Mouse (Mus musculus) ZHBTc4 (cell line): ENCODE data around the gene Slc37a4.
"Not testable (repeated sequence)": the region's sequence is repeated elsewhere in the genome, so short reads cannot be mapped to it uniquely, and the experiment has no call there.

ENCODE experiments used
- DNase-seq: peaks from one replicate; pipeline ENCODE4 v3.0.0-alpha.2; 2011; ENCODE audit warnings: low read depth, low spot score

The Slc37a4 gene

DNA sequence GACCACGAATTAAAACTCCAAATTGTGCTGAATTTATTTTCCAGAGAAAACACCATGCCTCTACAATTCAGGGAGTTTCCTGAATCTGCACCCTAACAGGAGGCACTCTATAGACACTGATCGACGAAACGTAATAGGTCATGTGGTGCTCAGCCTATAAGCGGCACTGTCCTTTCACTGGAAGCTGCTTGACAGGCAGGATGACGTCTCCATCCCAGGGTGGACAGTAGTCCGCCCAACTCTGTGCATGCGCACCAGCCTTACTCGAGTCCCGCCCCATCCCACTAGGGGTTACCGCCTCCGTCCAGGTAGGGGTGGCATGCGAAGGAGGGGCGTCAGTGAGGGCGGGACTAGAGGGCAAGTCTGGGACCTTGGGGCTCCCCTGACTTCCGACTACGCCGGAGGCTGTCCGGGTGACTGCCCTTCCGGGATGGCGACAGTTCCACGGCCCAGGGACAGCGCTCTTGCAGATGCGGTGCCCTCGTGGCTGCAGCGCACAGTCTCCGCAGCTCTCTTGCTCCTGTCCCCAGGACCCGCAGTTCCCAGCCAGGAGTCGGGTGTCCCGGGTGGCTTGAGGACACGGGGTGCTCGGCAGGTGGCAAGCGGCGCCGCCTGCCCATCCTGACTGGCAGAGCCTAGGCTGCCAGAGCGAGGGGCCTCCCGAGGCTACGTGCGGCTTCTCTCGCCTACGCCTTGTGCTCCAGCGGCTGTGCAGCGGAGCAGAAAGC lies at the start of gene Slc37a4:
Gene Slc37a4 (plus strand): TSS at position 169 of the 728 bp plus-strand sequence.
- peak; percentile 91 for DNase-seq

GRCm38 (mm10) chr9:44347166-44347565 lies 49.5 kb upstream of the Slc37a4 start:
- DNase-seq: no peak

DNA sequence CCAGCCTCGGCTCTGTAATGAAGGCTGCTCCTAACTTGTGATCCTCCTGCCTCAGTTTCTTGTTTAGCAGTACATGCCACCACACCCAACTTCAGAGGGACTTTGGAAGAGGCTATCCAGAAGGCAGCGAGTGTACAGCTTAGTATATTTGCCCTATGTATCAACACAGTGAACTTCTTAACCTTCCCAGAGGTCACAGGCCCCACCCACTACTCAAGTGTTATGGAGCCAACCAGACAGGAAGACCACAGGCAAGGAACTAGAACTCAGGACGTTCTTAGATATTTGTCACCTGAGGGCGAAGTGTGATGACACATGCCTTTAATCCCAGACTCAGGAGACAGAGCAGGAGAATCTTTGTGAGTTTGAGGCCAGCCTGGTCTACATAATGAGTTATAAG lies 49.0 kb upstream of the Slc37a4 start:
- peak; percentile 46 for DNase-seq

DNA sequence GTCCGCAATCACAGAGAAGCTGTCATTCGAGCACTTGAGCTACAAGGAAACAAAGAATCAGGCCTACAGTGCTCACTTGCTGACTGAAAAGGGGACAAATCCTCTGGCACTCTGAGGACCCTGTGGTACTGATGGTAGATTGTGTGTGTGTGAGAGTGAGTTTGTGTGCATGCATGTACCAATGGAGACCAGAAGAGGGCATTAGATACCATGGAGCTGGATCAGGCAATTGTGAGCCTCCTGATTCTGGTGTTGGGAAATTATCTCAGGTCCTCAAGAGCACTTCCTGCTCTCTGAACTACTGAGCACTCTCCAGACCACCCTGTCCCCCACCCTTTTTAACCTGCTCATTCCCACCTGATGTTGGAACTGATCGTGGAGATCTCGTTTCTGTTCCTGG lies 48.1 kb upstream of the Slc37a4 start:
- peak; percentile 59 for DNase-seq

- no peak for DNase-seq
These were observed 45.3 kb upstream of the Slc37a4 start for GRCm38 (mm10) chr9:44351396-44351795.

- no peak for DNase-seq
These were observed 44.3 kb upstream of the Slc37a4 start for GRCm38 (mm10) chr9:44352337-44352736.

DNA sequence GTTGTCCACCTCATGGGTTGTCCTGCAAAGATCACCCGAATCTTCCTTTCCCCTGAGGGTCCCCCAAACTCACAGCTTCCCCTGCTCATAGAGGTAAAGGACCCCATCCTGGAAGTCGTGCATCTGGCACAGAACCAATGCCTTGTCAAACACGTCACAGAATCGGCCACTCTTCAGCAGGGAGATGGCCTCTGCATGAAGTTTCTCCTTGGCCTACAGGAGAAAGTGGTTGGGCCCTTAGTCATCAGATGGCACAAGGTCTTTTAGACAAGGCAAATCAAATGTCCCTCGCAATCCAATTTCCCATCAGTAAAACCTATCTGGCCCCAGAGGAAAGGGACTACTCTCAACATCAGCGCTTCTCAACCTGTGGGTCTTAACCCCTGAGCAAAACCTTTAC lies 43.5 kb upstream of the Slc37a4 start:
- DNase-seq: no peak

- DNase-seq: no peak
These were observed 39.4 kb upstream of the Slc37a4 start for GRCm38 (mm10) chr9:44357207-44357606.

DNA sequence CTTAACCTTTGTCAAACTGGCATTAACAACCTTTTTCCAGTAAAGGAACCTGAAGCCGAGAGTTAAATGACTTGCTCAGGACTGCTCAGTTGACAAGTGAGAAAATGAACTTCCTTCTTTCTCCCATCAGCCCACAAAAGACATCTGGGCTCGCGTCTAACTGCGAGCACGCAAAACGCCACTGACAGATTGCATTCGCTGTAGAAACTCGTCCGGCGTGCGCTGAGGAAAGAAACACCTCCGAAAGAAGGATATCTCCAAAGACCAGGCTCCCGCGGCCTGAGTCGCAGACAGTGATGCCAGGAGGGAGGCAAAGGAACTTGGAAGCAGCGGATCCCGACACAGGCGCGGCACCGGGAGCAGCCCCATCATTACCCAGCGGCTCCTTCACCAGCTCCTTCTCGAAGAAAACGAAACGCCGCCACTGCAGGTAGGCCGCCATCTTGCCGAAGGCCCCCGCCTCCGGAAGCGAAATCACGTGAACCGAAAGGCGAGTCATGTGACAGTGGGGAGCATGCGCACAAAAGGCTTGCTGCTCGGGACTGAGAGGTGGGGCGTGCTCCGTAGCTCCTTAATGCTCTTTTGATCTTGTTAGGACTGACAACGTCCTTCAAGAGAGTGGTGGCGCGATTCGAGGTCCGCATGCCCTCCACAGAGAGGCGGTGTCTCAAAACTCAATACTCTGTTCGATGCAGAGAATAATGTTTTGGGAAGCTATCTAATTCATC lies 35.3 kb upstream of the Slc37a4 start, which contains the start of gene Vps11:
Gene Vps11 (minus strand): TSS at position 481 of the 728 bp plus-strand sequence.
- DNase-seq: peak; percentile 98

DNA sequence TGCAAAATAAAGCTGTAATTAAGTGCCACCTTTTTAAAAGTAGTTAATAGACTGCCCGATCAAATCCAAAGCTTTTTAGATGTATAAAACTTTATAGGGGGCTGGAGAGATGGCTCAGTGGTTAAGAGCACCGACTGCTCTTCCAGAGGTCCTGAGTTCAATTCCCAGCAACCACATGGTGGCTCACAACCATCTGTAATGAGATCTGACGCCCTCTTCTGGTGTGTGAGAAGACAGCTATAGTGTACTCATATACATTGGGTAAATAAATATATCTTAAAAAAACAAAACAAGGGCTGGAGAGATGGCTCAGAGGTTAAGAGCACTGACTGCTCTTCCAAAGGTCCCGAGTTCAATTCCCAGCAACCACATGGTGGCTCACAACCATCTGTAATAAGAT lies 34.7 kb upstream of the Slc37a4 start:
- not testable (repeated sequence) for DNase-seq

DNA sequence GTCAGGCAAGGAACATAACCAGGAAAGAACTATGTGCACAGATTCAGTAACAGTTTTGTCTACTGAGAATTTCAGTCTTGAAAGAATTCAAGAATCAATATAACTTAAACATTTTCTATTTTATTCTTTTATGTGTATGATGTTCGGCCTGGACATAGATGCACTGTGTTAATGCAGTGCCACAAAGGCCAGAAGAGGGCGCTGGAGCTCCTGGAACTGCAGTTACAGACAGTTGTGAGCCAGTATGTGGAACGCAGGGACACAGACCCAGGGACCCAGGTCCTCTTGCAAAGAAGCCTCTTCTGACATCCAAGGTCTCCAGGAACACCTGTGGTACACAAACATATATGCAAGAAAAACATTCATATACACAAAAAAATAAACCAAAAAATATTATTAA lies 32.2 kb upstream of the Slc37a4 start:
- peak; percentile 83 for DNase-seq

DNA sequence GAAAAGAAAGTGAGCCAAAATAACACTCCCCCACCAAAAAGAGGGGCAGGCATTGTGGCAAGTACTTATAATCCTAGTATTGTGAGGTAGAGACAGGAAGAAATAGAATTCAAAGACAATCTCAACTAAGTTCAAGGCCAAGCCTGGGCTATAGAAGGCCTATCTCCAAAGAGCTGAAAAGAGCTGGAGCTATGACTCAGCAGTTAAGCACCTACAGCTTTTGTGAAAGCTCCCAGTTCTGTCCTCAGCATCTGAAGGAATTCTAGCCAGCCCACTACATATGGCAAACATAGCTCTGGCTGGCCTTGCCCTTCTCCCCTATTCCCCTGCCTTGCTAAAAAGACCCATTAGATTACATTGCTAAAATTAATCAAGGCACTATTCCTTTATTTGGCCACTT lies 23.3 kb upstream of the Slc37a4 start:
- DNase-seq: no peak

GRCm38 (mm10) chr9:44376141-44376540 lies 20.5 kb upstream of the Slc37a4 start:
- DNase-seq: no peak

GRCm38 (mm10) chr9:44377335-44377734 lies 19.3 kb upstream of the Slc37a4 start:
- DNase-seq: not testable (repeated sequence)

GRCm38 (mm10) chr9:44378153-44378730 lies 18.4 kb upstream of the Slc37a4 start:
- no peak for DNase-seq

DNA sequence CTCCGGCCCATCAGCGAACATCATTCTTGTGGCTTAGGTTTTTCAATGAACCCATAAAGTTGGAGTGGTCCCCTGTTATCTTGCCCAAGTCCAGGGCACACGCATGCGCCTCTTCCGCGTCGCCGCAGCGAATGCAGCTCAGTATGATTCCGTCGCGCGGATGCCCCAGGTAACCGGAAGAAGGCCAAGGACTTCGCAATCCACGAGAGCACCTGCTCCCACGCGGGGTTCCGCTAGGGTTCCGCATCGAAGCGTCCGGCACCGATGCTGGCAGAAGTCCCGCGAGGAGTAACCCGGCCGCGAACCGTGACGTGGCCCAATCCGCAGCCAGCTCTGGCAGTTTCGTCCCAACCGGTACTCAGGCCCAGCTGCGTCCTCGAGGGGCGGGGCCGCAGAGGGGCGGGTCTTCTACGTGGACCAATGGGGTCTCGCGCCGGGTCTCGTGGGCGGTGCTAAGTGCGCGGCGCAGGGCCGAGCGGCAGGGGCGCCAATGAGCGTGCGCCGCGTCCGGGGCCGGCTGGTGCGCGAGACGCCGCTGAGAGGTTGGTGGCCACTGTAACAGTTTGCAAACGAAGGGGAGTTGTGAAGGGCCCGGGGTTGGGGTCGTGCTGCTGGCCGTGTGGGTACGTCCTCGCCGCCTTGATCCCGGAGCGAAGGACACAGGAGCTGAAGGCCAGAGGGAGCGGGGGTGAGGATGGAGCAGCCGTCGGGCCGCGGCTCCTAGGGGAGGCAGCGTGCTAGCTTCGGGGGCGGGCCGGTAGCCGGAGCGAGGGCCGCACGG lies 17.4 kb upstream of the Slc37a4 start, which contains the start of gene Hyou1:
Gene Hyou1 (plus strand): TSS at position 437 of the 781 bp plus-strand sequence.
- DNase-seq: peak; percentile 99

GRCm38 (mm10) chr9:44379862-44380261 lies 16.8 kb upstream of the Slc37a4 start:
- no peak for DNase-seq

- no peak for DNase-seq
These were observed 12.1 kb upstream of the Slc37a4 start for GRCm38 (mm10) chr9:44384596-44384995.

GRCm38 (mm10) chr9:44387221-44387620 lies 9.4 kb upstream of the Slc37a4 start:
- no peak for DNase-seq

DNA sequence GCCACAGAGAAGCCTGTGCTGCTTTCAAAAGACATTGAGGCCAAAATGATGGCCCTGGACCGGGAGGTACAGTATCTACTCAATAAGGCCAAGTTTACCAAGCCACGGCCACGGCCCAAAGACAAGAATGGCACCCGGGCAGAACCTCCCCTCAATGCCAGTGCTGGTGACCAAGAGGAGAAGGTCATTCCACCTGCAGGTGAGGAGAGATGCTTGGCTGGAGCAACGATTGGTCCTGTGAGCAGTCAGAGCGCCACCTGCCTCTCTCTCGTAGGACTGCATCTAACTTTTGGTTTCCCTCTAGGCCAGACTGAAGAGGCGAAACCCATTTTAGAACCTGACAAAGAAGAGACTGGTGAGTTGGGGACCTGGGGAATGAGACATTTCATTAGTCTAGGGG lies 7.4 kb upstream of the Slc37a4 start:
- DNase-seq: peak; percentile 81

DNA sequence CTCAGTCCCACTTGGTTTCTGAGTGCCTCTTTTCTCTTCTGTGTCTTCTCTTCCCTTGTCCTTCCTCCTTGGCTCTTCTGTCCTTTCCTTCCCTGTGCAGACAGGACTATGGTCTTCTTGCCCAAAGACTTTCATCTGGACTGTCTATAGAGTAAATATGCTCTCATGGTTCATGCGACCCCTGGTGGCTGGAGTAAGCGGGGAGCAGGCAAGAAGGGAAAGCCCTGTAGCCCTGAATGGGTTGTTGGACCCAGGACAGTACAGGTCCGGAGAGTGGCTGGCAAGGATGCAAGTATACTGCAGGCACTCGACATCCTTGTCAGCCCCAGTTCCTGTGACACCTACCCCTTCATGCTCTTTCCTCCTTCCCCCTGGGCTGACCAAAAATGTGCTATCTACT lies 5.2 kb upstream of the Slc37a4 start:
- peak; percentile 79 for DNase-seq

GRCm38 (mm10) chr9:44398087-44398486 lies 1.4 kb downstream of the Slc37a4 start:
- DNase-seq: no peak
